Mouse (Mus musculus): ENCODE measurements around the gene Mrgprf. TPM values are rescaled to one million over a fixed set of nuclear protein-coding genes. Genes with fewer than 3 reads are reported as not detected.

Gene Mrgprf
- polyA plus RNA-seq, 1 experiment from 2014 or later, result 2.9 TPM

DNA sequence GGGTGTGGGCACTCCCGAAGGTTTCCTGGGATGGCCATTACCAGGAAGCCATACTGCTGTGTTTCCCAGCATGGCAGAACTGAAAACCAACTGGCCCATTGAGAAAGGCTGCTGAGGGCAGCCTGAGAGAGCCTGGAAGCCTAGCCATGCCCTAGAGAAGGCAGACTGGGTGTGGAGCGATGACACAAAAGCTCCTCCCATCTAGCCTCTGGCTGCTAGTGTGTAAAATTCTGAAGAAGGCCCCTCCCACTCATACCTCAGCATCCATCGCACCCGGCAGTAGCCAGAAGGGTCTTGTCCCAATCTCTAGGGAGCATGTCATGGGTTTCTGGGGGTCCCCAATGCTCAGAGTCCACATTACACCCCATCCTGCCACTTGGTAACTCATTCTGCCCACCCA is 19.2 kb upstream of the Mrgprf start:
- H3K4me2 ChIP-seq (ENCODE audit: low read length), result no peak overlapping the region

DNA sequence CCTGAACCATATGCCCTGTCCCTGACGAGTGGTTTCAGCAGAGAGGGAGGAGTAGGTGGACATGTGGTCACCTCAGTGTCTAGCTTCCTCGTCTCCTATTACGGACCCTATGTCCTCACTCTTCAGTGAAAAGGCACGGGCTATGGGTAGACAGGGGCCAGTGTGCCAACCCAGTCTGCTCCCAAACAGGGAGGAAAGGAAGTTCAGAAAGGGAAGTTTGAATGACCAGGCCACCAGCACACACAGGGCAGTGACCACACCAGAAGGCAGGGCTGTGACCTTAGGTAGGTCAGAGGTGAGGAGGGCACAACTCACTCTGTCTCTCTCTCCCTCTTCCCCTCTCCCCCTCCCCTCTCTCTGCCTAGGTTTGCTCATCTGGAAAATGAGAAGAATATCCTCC is 17.6 kb upstream of the Mrgprf start:
- no peak overlapping the region for H3K9ac ChIP-seq (replicated peaks; ENCODE audit: low read depth, low read length)
- H3K4me2 ChIP-seq (ENCODE audit: low read length), result peak overlapping the region; percentile 61
- H3K27me3 ChIP-seq (replicated peaks; ENCODE audit: control insufficient read depth, insufficient read depth, low read length), result no peaks in the 10 kb centered on the region
- no peak overlapping the region for H3K27ac ChIP-seq (ENCODE audit: low read length)
- WGBS, result 71% methylated on average over 4 of the region's 4 CpGs
- peak overlapping the region; percentile 61 for H3K4me3 ChIP-seq (replicated peaks; ENCODE audit: low read length)
- H3K4me1 ChIP-seq (replicated peaks; ENCODE audit: control insufficient read depth, insufficient read depth, low read length), result peaks cover 5% of the 10 kb centered on the region
- no peaks in the 10 kb centered on the region for H3K9me3 ChIP-seq (ENCODE audit: control insufficient read depth, low read length)
- no peak for ATAC-seq
- no peaks in the 10 kb centered on the region for H3K36me3 ChIP-seq (ENCODE audit: control insufficient read depth, insufficient read depth)

More for the DNA sequence above, 19.2 kb upstream of the Mrgprf start:
- 86% methylated on average over 4 of the region's 4 CpGs for WGBS
- Histone ChIP-seq H3K9me3 (ENCODE audit: control insufficient read depth, low read length) (no peaks in the 10 kb centered on the region), H3K4me1 (replicated peaks; ENCODE audit: control insufficient read depth, insufficient read depth, low read length) (peaks cover 5% of the 10 kb centered on the region), H3K27ac (ENCODE audit: low read length) (no peak overlapping the region), H3K4me3 (replicated peaks; ENCODE audit: low read length) (no peak overlapping the region), H3K9ac (replicated peaks; ENCODE audit: low read depth, low read length) (no peak overlapping the region), H3K36me3 (ENCODE audit: control insufficient read depth, insufficient read depth) (no peaks in the 10 kb centered on the region), H3K27me3 (replicated peaks; ENCODE audit: control insufficient read depth, insufficient read depth, low read length) (no peaks in the 10 kb centered on the region)
- ATAC-seq, result no peak

DNA sequence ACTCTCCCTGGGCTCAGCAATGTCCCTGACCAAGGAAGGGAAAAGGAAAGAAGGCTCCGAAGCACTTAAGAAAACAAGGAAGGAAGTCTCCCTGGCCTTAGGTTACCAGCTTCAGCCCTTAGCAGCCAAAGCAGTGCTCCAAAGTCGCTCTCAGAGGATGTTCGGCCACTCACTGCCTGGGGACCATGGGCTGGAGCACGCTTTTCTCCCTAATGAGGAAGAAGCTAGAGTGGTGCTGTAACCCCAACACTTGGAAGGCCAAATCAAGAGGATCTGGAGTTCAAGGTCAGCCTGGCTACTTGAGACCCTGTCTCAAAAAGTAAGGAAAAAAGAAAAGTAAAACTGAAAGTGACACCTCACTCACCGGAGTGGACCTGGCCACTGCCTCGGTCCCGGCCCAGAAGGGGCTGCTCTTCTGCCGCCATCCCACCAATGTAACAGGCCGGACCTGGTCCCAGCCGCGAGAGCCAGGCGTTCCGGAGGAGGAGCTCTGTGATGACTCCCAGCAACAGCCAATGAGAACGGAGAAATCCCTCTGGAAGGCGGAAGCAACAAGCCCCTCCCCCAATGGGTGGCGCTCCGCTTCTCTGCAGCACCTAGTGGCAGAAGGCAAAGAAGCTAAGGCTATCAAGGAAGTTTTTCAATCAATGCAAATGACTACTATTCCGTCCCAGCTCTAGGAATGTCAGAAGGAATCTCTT is 17.0 kb upstream of the Mrgprf start, which contains the start of gene Tpcn2:
Tpcn2 (minus strand) TSS at position 525 of the 701 bp plus-strand sequence.
- no peaks in the 10 kb centered on the region for H3K36me3 ChIP-seq (ENCODE audit: control insufficient read depth, insufficient read depth)
- WGBS, result 6% methylated on average over 18 of the region's 18 CpGs
- ATAC-seq, result peak; percentile 98
- peaks cover 5% of the 10 kb centered on the region for H3K4me1 ChIP-seq (replicated peaks; ENCODE audit: control insufficient read depth, insufficient read depth, low read length)
- H3K27me3 ChIP-seq (replicated peaks; ENCODE audit: control insufficient read depth, insufficient read depth, low read length), result no peaks in the 10 kb centered on the region
- H3K4me2 ChIP-seq (ENCODE audit: low read length), result peak within 1 kb of the TSS; percentile 61
- no peak within 1 kb of the TSS for H3K27ac ChIP-seq (ENCODE audit: low read length)
- peak within 1 kb of the TSS; percentile 61 for H3K4me3 ChIP-seq (replicated peaks; ENCODE audit: low read length)
- no peaks in the 10 kb centered on the region for H3K9me3 ChIP-seq (ENCODE audit: control insufficient read depth, low read length)
- peak within 1 kb of the TSS; percentile 62 for H3K9ac ChIP-seq (replicated peaks; ENCODE audit: low read depth, low read length)

DNA sequence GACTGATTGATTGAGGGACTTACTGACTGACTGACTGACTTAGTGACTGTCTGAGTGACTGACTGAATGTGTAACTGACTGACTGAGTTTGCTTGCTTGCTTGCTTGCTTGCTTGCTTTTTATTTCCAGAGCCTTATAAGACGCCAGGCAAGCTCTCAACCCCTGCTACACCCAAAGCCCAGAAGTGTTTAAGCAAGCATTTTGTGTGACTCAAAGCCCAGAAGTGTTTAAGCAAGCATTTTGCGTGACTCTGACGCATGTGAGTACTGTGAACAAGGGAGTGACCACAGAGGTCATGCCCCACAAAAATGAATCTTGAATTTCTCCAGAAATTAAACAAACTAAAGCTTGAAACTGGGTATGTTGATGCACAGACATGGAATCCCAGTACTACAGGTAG is 16.3 kb upstream of the Mrgprf start:
- H3K27me3 ChIP-seq (replicated peaks; ENCODE audit: control insufficient read depth, insufficient read depth, low read length), result no peaks in the 10 kb centered on the region
- H3K9ac ChIP-seq (replicated peaks; ENCODE audit: low read depth, low read length), result no peak overlapping the region
- peak; percentile 10; the same call in 1 of the 2 replicates for ATAC-seq
- H3K4me3 ChIP-seq (replicated peaks; ENCODE audit: low read length), result no peak overlapping the region
- peak overlapping the region; percentile 61; the same call in 1 of the 2 replicates for H3K4me2 ChIP-seq (ENCODE audit: low read length)
- H3K27ac ChIP-seq (ENCODE audit: low read length), result no peak overlapping the region
- no peaks in the 10 kb centered on the region for H3K9me3 ChIP-seq (ENCODE audit: control insufficient read depth, low read length)
- H3K36me3 ChIP-seq (ENCODE audit: control insufficient read depth, insufficient read depth), result no peaks in the 10 kb centered on the region
- WGBS, result 72% methylated on average over 3 of the region's 3 CpGs
- H3K4me1 ChIP-seq (replicated peaks; ENCODE audit: control insufficient read depth, insufficient read depth, low read length), result peaks cover 5% of the 10 kb centered on the region

DNA sequence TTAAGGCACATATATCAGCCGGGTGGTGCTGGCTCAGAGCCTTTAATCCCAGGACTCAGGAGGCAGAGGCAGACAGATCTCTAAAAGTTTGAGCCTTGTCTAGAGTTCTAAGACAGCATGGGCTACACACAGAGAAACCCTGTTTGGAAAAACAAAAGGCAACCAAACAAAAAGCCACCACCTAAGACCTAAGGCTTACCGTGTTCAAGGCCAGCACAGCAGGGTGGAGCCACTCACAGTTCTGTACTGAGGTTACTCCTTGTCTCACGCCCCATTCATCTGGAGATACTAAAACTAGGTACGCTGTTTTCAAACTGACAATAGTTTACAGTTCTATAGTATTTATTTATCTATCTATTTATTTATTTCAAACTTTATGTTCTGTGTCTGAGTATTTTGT is 15.2 kb upstream of the Mrgprf start:
- WGBS, result 76% methylated on average over 4 of the region's 4 CpGs
- H3K9ac ChIP-seq (replicated peaks; ENCODE audit: low read depth, low read length), result no peak overlapping the region

DNA sequence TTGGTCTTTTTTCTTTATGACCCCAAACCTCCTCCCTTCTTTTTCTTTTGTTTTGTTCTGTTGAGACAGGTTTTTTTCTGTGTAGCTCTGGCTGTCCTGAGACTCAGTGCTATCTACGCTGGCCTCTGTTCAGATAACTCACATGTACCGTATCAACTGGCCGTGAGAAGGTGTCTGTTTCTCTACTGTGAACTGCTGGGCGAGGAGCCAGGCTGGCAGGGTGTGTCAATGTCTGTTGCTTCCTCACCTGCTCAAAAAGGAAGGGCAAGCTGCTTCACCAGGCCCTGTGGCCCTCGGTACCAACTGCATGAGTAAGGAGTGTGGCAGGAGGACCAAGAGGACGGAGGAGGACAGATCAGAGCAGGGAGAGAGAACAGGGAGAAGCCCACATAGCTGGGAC is 13.2 kb upstream of the Mrgprf start:
- WGBS, result 82% methylated on average over 6 of the region's 6 CpGs
- no peaks in the 10 kb centered on the region for H3K36me3 ChIP-seq (ENCODE audit: control insufficient read depth, insufficient read depth)
- ATAC-seq, result no peak

More for the DNA sequence above, 15.2 kb upstream of the Mrgprf start:
- Histone ChIP-seq H3K36me3 (ENCODE audit: control insufficient read depth, insufficient read depth) (no peaks in the 10 kb centered on the region), H3K4me2 (ENCODE audit: low read length) (no peak overlapping the region), H3K9me3 (ENCODE audit: control insufficient read depth, low read length) (no peaks in the 10 kb centered on the region), H3K27ac (ENCODE audit: low read length) (no peak overlapping the region), H3K4me3 (replicated peaks; ENCODE audit: low read length) (no peak overlapping the region), H3K27me3 (replicated peaks; ENCODE audit: control insufficient read depth, insufficient read depth, low read length) (no peaks in the 10 kb centered on the region), H3K4me1 (replicated peaks; ENCODE audit: control insufficient read depth, insufficient read depth, low read length) (peaks cover 5% of the 10 kb centered on the region)
- no peak for ATAC-seq

DNA sequence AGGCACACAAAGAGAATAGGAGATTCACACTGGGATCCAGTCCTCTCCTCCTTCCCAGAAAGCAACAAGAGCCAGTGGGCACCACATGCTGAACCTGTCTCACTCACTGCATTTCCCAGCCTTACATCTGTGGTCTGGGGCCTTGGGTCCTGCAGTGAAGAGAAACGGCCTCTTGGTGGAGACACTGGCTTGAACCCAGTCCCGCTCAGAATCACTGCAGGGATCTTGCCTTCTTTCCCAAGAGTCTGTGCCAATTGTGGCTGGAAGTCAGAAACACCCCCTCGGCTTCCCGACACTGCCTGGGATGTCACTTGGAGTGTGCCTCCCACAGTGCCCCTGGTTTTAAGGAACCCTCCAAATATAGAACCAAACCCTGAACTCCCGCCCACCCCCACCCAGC is 11.3 kb upstream of the Mrgprf start:
- Histone ChIP-seq H3K4me3 (replicated peaks; ENCODE audit: low read length) (no peak overlapping the region), H3K9me3 (ENCODE audit: control insufficient read depth, low read length) (no peaks in the 10 kb centered on the region), H3K9ac (replicated peaks; ENCODE audit: low read depth, low read length) (no peak overlapping the region), H3K27ac (ENCODE audit: low read length) (no peak overlapping the region), H3K27me3 (replicated peaks; ENCODE audit: control insufficient read depth, insufficient read depth, low read length) (no peaks in the 10 kb centered on the region), H3K4me2 (ENCODE audit: low read length) (no peak overlapping the region), H3K36me3 (ENCODE audit: control insufficient read depth, insufficient read depth) (no peaks in the 10 kb centered on the region), H3K4me1 (replicated peaks; ENCODE audit: control insufficient read depth, insufficient read depth, low read length) (no peaks in the 10 kb centered on the region)
- no peak for ATAC-seq
- WGBS, result 22% methylated on average over 5 of the region's 5 CpGs

More for the DNA sequence above, 13.2 kb upstream of the Mrgprf start:
- Histone ChIP-seq H3K4me2 (ENCODE audit: low read length) (no peak overlapping the region), H3K27me3 (replicated peaks; ENCODE audit: control insufficient read depth, insufficient read depth, low read length) (no peaks in the 10 kb centered on the region), H3K4me1 (replicated peaks; ENCODE audit: control insufficient read depth, insufficient read depth, low read length) (peaks cover 5% of the 10 kb centered on the region), H3K4me3 (replicated peaks; ENCODE audit: low read length) (no peak overlapping the region), H3K27ac (ENCODE audit: low read length) (no peak overlapping the region), H3K9me3 (ENCODE audit: control insufficient read depth, low read length) (no peaks in the 10 kb centered on the region), H3K9ac (replicated peaks; ENCODE audit: low read depth, low read length) (no peak overlapping the region)

DNA sequence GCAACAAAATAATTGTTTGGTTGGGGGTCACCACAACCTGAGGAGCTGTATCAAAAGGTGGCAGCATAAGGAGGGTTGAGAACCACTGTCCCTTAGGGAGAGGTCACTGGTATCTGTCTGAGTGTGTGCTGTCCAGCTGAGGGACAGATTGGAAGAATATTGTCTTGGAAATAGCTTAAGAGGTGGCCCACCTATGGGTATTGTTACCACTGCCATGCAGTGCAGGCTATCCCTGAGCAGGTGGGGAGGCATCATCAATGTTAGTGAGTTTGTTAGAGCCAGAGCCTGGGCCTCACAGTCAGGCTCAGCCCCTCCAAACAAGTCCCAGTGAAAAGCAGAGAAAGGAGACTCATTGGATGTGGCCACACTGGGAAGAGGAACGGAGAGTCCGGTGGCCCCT is 8.8 kb upstream of the Mrgprf start:
- no peak overlapping the region for H3K9ac ChIP-seq (replicated peaks; ENCODE audit: low read depth, low read length)
- no peaks in the 10 kb centered on the region for H3K4me1 ChIP-seq (replicated peaks; ENCODE audit: control insufficient read depth, insufficient read depth, low read length)
- no peaks in the 10 kb centered on the region for H3K36me3 ChIP-seq (ENCODE audit: control insufficient read depth, insufficient read depth)
- no peak overlapping the region for H3K4me3 ChIP-seq (replicated peaks; ENCODE audit: low read length)
- H3K9me3 ChIP-seq (ENCODE audit: control insufficient read depth, low read length), result no peaks in the 10 kb centered on the region
- H3K27ac ChIP-seq (ENCODE audit: low read length), result no peak overlapping the region
- no peaks in the 10 kb centered on the region for H3K27me3 ChIP-seq (replicated peaks; ENCODE audit: control insufficient read depth, insufficient read depth, low read length)
- no peak overlapping the region for H3K4me2 ChIP-seq (ENCODE audit: low read length)
- 88% methylated on average over 2 of the region's 2 CpGs for WGBS
- no peak for ATAC-seq

DNA sequence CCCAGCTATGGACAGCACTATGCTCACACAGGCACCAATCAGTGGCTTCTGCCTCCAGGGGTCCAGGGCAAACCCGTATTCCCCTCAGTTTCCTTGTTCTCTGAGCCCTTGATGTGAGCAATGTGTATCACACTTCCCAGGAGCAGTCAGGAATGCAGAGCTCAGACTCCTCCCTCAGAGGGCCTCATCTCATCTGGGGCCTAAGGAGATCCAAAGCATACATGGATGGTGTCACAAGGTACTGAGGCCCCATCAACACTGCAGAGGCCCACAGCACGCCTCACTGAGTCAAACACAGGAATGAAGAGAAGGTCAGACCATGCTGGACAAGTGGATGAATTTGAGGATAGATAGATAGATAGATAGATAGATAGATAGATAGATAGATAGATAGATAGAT is 7.9 kb upstream of the Mrgprf start:
- Histone ChIP-seq H3K27ac (ENCODE audit: low read length) (no peak overlapping the region), H3K4me3 (replicated peaks; ENCODE audit: low read length) (no peak overlapping the region), H3K9ac (replicated peaks; ENCODE audit: low read depth, low read length) (no peak overlapping the region), H3K4me2 (ENCODE audit: low read length) (no peak overlapping the region), H3K4me1 (replicated peaks; ENCODE audit: control insufficient read depth, insufficient read depth, low read length) (no peaks in the 10 kb centered on the region), H3K9me3 (ENCODE audit: control insufficient read depth, low read length) (no peaks in the 10 kb centered on the region), H3K27me3 (replicated peaks; ENCODE audit: control insufficient read depth, insufficient read depth, low read length) (no peaks in the 10 kb centered on the region), H3K36me3 (ENCODE audit: control insufficient read depth, insufficient read depth) (no peaks in the 10 kb centered on the region)
- WGBS, result 64% methylated on average over 2 of the region's 2 CpGs
- ATAC-seq, result no peak

All from forebrain, embryonic 16.5 days (tissue).